Mouse (Mus musculus) megakaryocyte-erythroid progenitor cell, adult 5 weeks (primary cell): ENCODE measurements around the gene Vstm5. TPM values are rescaled to one million over a fixed set of nuclear protein-coding genes. Genes with fewer than 3 reads are reported as not detected.

Experiments
- polyA plus RNA-seq: library from polyadenylated mRNA; stranded (reverse); fragments of >175 nt; gene quantifications from 2 replicates; pipeline ENCODE4 v1.2.3, GENCODE M21; 2012

Vstm5 gene
- not detected in 2 replicates for polyA plus RNA-seq

GRCm38 (mm10) chr9:15239042-15239925 is at the start of gene Vstm5:
Vstm5 (plus strand) TSS chr9:15239045.

GRCm38 (mm10) chr9:15279649-15280490 is 41.0 kb downstream of the Vstm5 start, which contains the start of gene Med17:
Med17 (minus strand) TSS chr9:15279931.

GRCm38 (mm10) chr9:15305503-15306397 is 66.9 kb downstream of the Vstm5 start, which contains the start of gene Taf1d:
Taf1d (plus strand) TSS chr9:15306214.

GRCm38 (mm10) chr9:15306398-15307119 is 67.7 kb downstream of the Vstm5 start, which contains the start of gene 4931406C07Rik:
4931406C07Rik (minus strand) TSS chr9:15306448.

Other genes with a start within 250 kb of the Vstm5 start
- gene Panx1, start 193.6 kb upstream of the Vstm5 start, polyA plus RNA-seq: 13.2 and 14.9 TPM in 2 replicates
- not detected in 2 replicates for gene Hephl1, start 126.9 kb upstream of the Vstm5 start, polyA plus RNA-seq
- gene Med17, start 40.9 kb downstream of the Vstm5 start, polyA plus RNA-seq: 12.9 and 14.6 TPM in 2 replicates
- 28.1 and 28.8 TPM in 2 replicates for gene Taf1d, start 67.2 kb downstream of the Vstm5 start, polyA plus RNA-seq
- 1.5 and 1.9 TPM in 2 replicates for gene 4931406C07Rik, start 67.4 kb downstream of the Vstm5 start, polyA plus RNA-seq
- gene Cep295, start 118.7 kb downstream of the Vstm5 start, polyA plus RNA-seq: 3.8 and 4.0 TPM in 2 replicates